Mouse (Mus musculus) liver, adult 2 months (tissue): ENCODE measurements at regions not wholly inside any gene's neighbourhood (a gene's known extent, or its start where the extent isn't known, plus 50 kb on each side); places are given as distances from the start of the nearest gene placed in this dataset.

ENCODE experiments used
- DNase-seq: peaks from one replicate; pipeline ENCODE4 v3.0.0-alpha.2; 2011; ENCODE audit warnings: low read depth, low spot score; ENCODE audit errors: extremely low read depth
- H3K27ac ChIP-seq: fragments of 200-500 bp; replicated peaks from 2 replicates; pipeline ENCODE4 v1.5.1; 2012; ENCODE audit warnings: low read depth, mild to moderate bottlenecking, control low read depth, inconsistent platforms, low read length; ENCODE audit not compliant: insufficient read depth
- H3K27me3 ChIP-seq: fragments of 200-500 bp; 2 replicates; pipeline ENCODE4 v1.6.1; 2012; ENCODE audit warnings: mild to moderate bottlenecking, moderate library complexity, low read length, inconsistent platforms; ENCODE audit not compliant: control insufficient read depth, insufficient read depth
- H3K36me3 ChIP-seq: fragments of 200-500 bp; 2 replicates; pipeline ENCODE4 v1.6.1; 2012; ENCODE audit warnings: low read length, inconsistent platforms; ENCODE audit not compliant: control insufficient read depth, insufficient read depth
- H3K4me1 ChIP-seq: fragments of 200-500 bp; 2 replicates; pipeline ENCODE4 v1.6.1; 2011; ENCODE audit warnings: low read length; ENCODE audit not compliant: control insufficient read depth, insufficient read depth
- H3K4me3 ChIP-seq: fragments of 200-500 bp; 2 replicates; pipeline ENCODE4 v1.5.1; 2011; ENCODE audit warnings: low read depth, mild to moderate bottlenecking, control low read depth, low read length, moderate library complexity; ENCODE audit not compliant: insufficient read depth
- H3K79me2 ChIP-seq: fragments of 200-500 bp; 2 replicates; pipeline ENCODE4 v1.6.1; 2012; ENCODE audit warnings: inconsistent platforms, mild to moderate bottlenecking, low read length, moderate library complexity; ENCODE audit not compliant: control insufficient read depth, insufficient read depth
- H3K9ac ChIP-seq: fragments of 200-500 bp; 2 replicates; pipeline ENCODE4 v1.6.1; 2012; ENCODE audit warnings: low read depth, mild to moderate bottlenecking, control low read depth, inconsistent platforms, low read length
- CTCF ChIP-seq: fragments of 200-500 bp; IDR thresholded peaks from 2 replicates; pipeline ENCODE4 v1.5.1; 2011; ENCODE audit warnings: low read depth, low read length, control low read depth
- POLR2A ChIP-seq: fragments of 200-500 bp; IDR thresholded peaks from 2 replicates; pipeline ENCODE4 v1.6.1; 2011; ENCODE audit warnings: low read length, control low read depth; ENCODE audit not compliant: insufficient read depth; ENCODE audit errors: extremely low read depth
- WGBS: fragments of 180-500 bp; shearing (Covaris S2); methylation state at CpG from one replicate; pipeline ENCODE4 v1.1.7; 2018; 5-methylcytosine and 5-hydroxymethylcytosine counted together

DNA sequence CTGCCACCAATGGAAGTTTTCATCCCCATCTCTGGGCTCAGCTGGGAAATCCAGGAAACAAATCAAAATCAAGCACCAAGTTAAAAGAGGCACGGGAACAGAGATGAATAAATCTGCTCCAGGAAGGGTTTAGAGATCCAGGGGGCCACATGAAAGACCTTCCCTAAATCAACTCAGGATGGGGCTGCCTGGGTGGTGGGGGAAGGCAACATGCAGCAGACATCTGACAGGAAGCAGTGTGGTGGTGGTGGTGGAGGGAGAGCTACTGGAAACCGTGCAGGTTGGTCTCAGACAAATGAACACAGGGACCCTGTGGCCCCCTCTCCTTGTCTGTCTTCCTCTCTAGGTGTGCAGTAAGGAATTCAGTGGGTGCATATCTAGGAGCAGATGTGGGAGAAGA is 101.7 kb upstream of the Runx1 start:
- no peak for TF ChIP-seq POLR2A
- TF ChIP-seq CTCF = no peak
- no peak overlapping the region for H3K4me3 ChIP-seq
- H3K36me3 ChIP-seq = no peaks in the 10 kb centered on the region
- DNase-seq = no peak
- no peak overlapping the region for H3K9ac ChIP-seq
- no peaks in the 10 kb centered on the region for H3K79me2 ChIP-seq
- H3K27me3 ChIP-seq = no peaks in the 10 kb centered on the region; the same call in 1 of the 2 replicates
- H3K27ac ChIP-seq = no peak overlapping the region
- no peaks in the 10 kb centered on the region for H3K4me1 ChIP-seq
- WGBS = 40% methylated on average over 2 of the region's 2 CpGs

DNA sequence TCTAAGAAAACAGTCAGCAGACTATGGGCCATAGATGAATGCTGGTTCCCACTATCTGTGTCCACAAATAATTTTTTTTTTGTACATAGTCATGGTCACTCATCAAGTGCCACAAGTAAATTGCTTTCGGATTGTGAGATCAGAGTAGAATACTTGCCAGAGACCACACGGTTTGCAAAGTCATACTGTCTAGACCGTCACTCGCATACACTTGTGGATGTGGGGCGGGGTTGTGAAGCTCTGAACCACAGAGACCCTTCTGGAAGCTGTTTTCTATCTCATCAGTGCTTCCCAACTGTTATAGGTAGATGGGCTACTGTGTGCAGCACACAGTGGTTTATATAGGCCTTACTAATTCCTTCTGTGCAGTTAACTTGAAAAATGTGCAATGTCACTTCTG is 100.9 kb upstream of the Runx1 start:
- Histone ChIP-seq H3K4me1 (no peaks in the 10 kb centered on the region), H3K27me3 (no peaks in the 10 kb centered on the region; the same call in 1 of the 2 replicates), H3K9ac (no peak overlapping the region), H3K27ac (no peak overlapping the region), H3K4me3 (no peak overlapping the region), H3K79me2 (no peaks in the 10 kb centered on the region), H3K36me3 (no peaks in the 10 kb centered on the region)
- TF ChIP-seq CTCF (no peak), POLR2A (no peak)
- WGBS = 85% methylated on average over 5 of the region's 5 CpGs
- DNase-seq = no peak

DNA sequence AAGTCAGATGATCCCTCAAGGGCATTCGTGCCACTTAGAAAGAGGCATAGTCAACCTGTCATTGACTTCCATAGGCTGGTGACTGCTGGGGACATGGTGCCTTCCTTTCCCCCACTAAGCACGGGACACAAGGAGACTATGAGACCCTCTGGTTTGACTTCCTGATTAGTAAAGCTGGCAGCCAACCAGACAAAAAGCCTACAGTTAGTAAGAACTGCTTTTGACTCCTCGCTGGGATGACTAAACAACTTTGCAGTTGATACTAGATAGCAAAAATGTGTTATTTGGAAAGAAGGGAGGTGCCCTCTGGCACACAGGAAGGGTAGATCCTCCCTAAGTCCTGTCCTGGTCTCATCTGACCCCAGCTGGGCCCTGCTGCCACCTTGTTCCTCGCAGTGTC is 95.0 kb upstream of the Runx1 start:
- Histone ChIP-seq H3K36me3 (no peaks in the 10 kb centered on the region), H3K27ac (no peak overlapping the region), H3K79me2 (no peaks in the 10 kb centered on the region), H3K27me3 (no peaks in the 10 kb centered on the region), H3K4me1 (no peaks in the 10 kb centered on the region), H3K4me3 (no peak overlapping the region), H3K9ac (no peak overlapping the region)
- DNase-seq = no peak
- 75% methylated on average over 4 of the region's 4 CpGs for WGBS
- TF ChIP-seq CTCF = no peak
- TF ChIP-seq POLR2A = no peak

DNA sequence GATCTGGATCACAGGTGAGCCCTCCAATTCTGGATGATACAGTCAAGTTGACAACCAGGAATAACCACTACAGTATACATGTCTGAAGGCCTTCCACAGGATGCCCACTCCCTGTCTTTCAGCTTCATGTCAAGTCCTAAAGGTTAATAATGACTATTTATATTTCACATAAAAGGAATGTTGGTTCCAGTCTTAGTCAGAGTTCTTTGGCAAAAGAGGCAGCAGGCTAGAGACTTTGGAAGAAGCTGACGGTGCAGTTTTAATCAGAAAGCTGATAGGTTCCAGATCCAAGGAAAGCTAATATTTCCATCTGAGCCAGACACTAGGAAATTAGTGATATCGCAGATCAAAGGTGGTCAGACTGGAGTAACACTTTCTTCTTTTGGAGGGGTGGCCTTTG is 91.4 kb upstream of the Runx1 start:
- whole genome bisulfite sequencing = 87% methylated on average over 2 of the region's 2 CpGs
- TF ChIP-seq POLR2A (no peak), CTCF (no peak)

DNA sequence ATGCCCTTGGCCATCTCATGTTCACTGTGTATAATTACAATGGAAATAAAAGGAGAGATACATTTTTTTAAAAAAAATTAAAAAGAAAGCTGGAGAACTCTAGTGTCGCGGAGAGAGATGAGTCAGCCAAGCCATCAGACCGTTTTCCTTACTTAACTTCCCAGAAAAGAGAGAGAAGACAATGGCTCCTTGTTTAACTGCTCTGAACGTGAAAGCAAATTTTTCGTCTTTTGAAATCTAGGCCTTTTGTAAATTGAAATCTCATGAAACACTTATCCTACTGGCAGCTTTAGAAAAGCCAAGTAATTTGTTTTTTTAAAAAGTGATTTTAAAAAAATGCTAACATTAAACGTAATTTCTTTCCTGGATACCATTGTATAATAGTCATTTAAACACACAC is 89.7 kb upstream of the Runx1 start:
- H3K4me1 ChIP-seq = no peaks in the 10 kb centered on the region
- TF ChIP-seq CTCF (no peak), POLR2A (no peak)
- H3K9ac ChIP-seq = no peak overlapping the region
- H3K79me2 ChIP-seq = no peaks in the 10 kb centered on the region
- H3K27ac ChIP-seq = no peak overlapping the region
- H3K36me3 ChIP-seq = no peaks in the 10 kb centered on the region
- no peaks in the 10 kb centered on the region for H3K27me3 ChIP-seq
- DNase-seq = no peak
- H3K4me3 ChIP-seq = no peak overlapping the region
- WGBS = 80% methylated on average over 6 of the region's 6 CpGs

More for the DNA sequence above, 91.4 kb upstream of the Runx1 start:
- Histone ChIP-seq H3K27me3 (no peaks in the 10 kb centered on the region), H3K36me3 (no peaks in the 10 kb centered on the region), H3K79me2 (no peaks in the 10 kb centered on the region), H3K4me1 (no peaks in the 10 kb centered on the region), H3K9ac (no peak overlapping the region), H3K4me3 (no peak overlapping the region), H3K27ac (no peak overlapping the region)
- no peak for DNase-seq

DNA sequence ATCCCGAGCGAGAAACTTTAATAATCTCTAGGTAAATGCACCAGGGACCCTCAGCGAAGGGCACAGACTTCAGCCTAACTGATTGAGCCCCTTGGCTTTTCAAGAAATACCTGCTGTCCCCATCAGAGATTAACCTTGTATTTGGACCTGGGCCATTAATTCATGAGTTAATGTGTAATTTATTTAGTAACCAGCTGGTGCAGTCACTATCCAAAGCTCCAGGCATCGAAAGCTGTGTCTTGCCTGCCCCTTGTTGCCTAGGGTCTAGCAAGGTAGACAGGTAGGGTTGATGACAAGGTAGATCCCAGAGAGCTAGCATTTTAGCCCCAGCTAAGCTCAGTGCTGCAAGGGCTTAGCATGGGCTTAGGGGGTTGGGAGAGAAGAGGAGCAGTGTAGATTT is 80.9 kb upstream of the Runx1 start:
- Histone ChIP-seq H3K27ac (no peak overlapping the region), H3K27me3 (no peaks in the 10 kb centered on the region), H3K4me3 (no peak overlapping the region), H3K9ac (no peak overlapping the region), H3K36me3 (no peaks in the 10 kb centered on the region), H3K4me1 (no peaks in the 10 kb centered on the region), H3K79me2 (no peaks in the 10 kb centered on the region)
- DNase-seq = no peak
- TF ChIP-seq CTCF (no peak), POLR2A (no peak)
- 72% methylated on average over 4 of the region's 4 CpGs for WGBS
